Mouse (Mus musculus) embryonic facial prominence, embryonic 14.5 days (tissue): ENCODE data around the gene Aen. TPM values are rescaled to one million over a fixed set of nuclear protein-coding genes. Genes with fewer than 3 reads are reported as not detected.

ENCODE experiments used
- ATAC-seq: fragments of 200-750 bp; cut with Nextera tagmentation; 2 replicates; pipeline ENCODE4 v1.8.0; 2017; ENCODE audit warnings: low read depth, moderate number of reproducible peaks, moderate TSS enrichment
- DNase-seq: peaks from one replicate; pipeline ENCODE4 v3.0.0-alpha.2; 2015; ENCODE audit warnings: low spot score
- H3K27ac ChIP-seq: fragments of 300-500 bp; sonication (generic); replicated peaks from 2 replicates; pipeline ENCODE4 v1.5.1; 2014; ENCODE audit warnings: low read depth, mild to moderate bottlenecking, low read length, moderate library complexity
- H3K27me3 ChIP-seq: fragments of 300-500 bp; sonication (generic); replicated peaks from 2 replicates; pipeline ENCODE4 v1.6.1; 2014; ENCODE audit warnings: low read length; ENCODE audit not compliant: control insufficient read depth, insufficient read depth
- H3K36me3 ChIP-seq: fragments of 300-500 bp; sonication (generic); 2 replicates; pipeline ENCODE4 v1.6.1; 2014; ENCODE audit warnings: low read length, mixed read lengths; ENCODE audit not compliant: control insufficient read depth, insufficient read depth
- H3K4me1 ChIP-seq: fragments of 300-500 bp; sonication (generic); 2 replicates; pipeline ENCODE4 v1.6.1; 2014; ENCODE audit warnings: antibody characterized with exemption, low read length; ENCODE audit not compliant: control insufficient read depth, insufficient read depth
- H3K4me2 ChIP-seq: fragments of 300-500 bp; sonication (generic); 2 replicates; pipeline ENCODE4 v1.6.1; 2014; ENCODE audit warnings: low read depth, mild to moderate bottlenecking, low read length, moderate library complexity, mixed read lengths
- H3K4me3 ChIP-seq: fragments of 300-500 bp; sonication (generic); 2 replicates; pipeline ENCODE4 v1.5.1; 2014; ENCODE audit warnings: low read depth, mild to moderate bottlenecking, low read length
- H3K9ac ChIP-seq: fragments of 300-500 bp; sonication (generic); 2 replicates; pipeline ENCODE4 v1.6.1; 2014; ENCODE audit warnings: low read depth, mild to moderate bottlenecking, low read length, moderate library complexity, mixed read lengths
- H3K9me3 ChIP-seq: fragments of 300-500 bp; sonication (generic); 2 replicates; pipeline ENCODE4 v1.6.1; 2016; ENCODE audit warnings: low read length; ENCODE audit not compliant: control insufficient read depth
- WGBS: fragments of 180-500 bp; shearing (Covaris S2); extraction: QIAGEN DNeasy Blood & Tissue Kit; methylation state at CpG from one replicate; pipeline ENCODE4 v1.1.7; 2014; 5-methylcytosine and 5-hydroxymethylcytosine counted together
- polyA plus RNA-seq: library from polyadenylated mRNA; unstranded; fragments of >200 nt; fragmentation: Nextera tagmentation; extraction: Ambion mirVana; gene quantifications from 2 replicates; pipeline ENCODE4 v1.2.1, GENCODE M21; 2014

The Aen gene
- 31.8 and 32.7 TPM in 2 replicates for polyA plus RNA-seq

DNA sequence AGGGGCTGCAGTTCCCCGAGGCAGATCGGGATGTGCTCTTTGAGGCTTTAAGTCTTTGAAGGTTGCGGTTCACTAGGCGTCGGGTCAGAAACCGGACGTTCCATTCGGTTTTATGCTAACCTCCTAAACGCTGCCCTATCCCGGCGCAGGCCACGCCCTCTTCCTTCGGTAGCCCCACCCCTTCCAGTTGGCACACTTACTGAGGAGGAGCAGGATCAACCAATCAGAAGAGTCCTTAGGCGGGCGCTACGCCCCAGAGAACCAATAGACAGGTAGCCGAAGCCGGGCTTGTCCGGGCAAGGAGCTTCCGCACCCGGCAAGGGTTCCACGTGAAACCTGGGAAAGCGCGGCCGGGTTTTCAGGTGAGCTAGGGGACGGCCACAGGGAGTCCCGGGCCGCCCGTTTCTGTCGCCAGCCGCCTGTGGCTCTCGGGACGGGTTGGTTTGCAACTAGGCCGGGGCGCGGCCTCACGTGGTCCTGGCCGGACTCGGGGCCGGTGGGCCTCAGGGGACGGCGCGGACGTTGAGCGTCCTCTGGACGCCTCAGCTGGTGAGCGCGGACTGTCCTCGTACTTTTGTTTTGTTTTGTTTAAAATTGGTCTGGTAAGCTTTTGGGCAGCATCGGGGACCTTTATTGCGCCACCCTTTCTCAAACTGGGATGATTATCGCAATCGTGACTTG, at the start of gene Aen:
Gene Aen, plus strand, starts transcription at position 202 of the 681 bp plus-strand sequence.
- peak within 1 kb of the TSS; percentile 74 for H3K4me3 ChIP-seq
- H3K4me2 ChIP-seq: peak within 1 kb of the TSS; percentile 75
- peak within 1 kb of the TSS; percentile 70 for H3K9ac ChIP-seq
- ATAC-seq (peak; percentile 99), DNase-seq (peak; percentile 99)
- H3K27me3 ChIP-seq: no peaks in the 10 kb centered on the region
- H3K27ac ChIP-seq: no peak within 1 kb of the TSS
- H3K4me1 ChIP-seq: peaks cover 7% of the 10 kb centered on the region; the same call in 1 of the 2 replicates
- under 1% methylated on average over 46 of the region's 53 CpGs for WGBS
- no peaks in the 10 kb centered on the region for H3K9me3 ChIP-seq
- H3K36me3 ChIP-seq: no peaks in the 10 kb centered on the region

DNA sequence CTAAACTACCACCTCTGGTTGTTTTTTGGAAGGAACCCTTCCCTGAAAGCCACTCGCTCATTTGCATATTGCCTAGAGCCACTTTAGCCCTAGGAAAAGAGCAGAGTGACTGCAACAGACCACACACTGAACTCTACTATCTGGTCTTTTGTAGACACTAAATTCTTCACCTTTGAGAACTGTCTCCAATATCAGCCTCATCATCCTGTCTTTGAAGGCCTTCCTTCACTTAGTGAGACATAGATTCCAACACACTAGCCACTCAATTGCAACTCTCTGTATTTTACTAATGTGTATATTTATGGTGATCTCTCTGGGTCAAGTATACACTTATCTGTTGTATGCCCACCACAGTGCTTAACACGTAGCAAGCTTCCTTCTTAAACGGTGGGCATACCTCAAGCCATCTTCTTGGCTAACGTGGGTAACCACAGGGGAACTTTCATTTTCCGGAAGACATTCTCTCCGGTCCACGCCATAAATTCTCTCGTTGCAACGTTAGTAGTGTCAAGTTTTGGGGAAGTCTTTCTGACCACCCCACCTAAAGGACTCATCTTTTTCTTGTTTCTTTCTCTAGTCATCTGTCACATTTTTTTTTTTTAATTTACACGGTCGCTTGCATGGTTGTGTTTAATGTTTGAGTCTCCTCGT, 49.5 kb upstream of the Aen start:
- H3K27me3 ChIP-seq: no peaks in the 10 kb centered on the region
- peak overlapping the region; percentile 65 for H3K4me2 ChIP-seq
- 38% methylated on average over 12 of the region's 12 CpGs for WGBS
- no peak for ATAC-seq
- H3K9ac ChIP-seq: peak overlapping the region; percentile 89
- H3K9me3 ChIP-seq: no peaks in the 10 kb centered on the region
- peak overlapping the region; percentile 94 for H3K4me3 ChIP-seq
- H3K27ac ChIP-seq: peak overlapping the region; percentile 76; the same call in 1 of the 2 replicates
- peaks cover 8% of the 10 kb centered on the region; the same call in 1 of the 2 replicates for H3K4me1 ChIP-seq
- H3K36me3 ChIP-seq: peaks cover 28% of the 10 kb centered on the region
- DNase-seq: no peak

DNA sequence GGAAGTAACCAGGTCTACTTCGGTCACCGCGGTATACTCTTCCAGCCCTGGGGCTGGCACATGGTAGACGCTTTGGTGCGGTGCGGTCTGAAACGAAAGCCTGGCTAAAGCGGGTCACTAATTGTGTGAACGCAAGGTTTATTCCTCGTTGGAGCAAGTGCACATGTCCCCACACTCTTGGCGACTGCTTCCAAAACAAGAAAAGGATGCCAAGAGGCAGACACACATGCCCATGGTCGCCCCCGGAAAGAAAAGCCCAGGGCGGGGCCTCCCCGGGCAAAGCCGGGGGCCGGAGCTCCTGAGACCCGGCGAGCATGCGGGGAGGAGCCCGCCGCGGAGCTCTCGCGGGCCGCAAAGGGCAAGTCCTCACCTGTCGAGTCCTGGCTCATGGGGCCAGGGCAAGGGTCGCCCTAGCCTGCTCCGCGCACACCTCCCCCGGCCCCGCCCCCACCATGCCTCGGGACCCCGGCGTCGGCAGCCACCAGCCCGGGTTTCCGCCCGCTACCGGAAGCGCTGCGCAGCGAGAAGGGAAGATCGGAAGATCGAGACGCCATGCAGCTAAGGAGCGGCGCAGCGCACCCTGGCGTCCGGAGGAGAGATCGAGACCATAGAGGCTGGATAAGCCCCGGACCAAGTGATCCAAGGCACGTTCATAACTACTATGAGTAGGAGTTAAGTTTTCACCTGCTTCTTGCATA, 48.8 kb upstream of the Aen start, which contains the start of gene Det1:
Gene Det1, minus strand, starts transcription at position 527 of the 698 bp plus-strand sequence.
- H3K36me3 ChIP-seq: peaks cover 22% of the 10 kb centered on the region
- H3K4me2 ChIP-seq: peak within 1 kb of the TSS; percentile 65
- peak; percentile 94 for ATAC-seq
- peak; percentile 95 for DNase-seq
- peak within 1 kb of the TSS; percentile 89 for H3K9ac ChIP-seq
- H3K9me3 ChIP-seq: no peaks in the 10 kb centered on the region
- peaks cover 8% of the 10 kb centered on the region; the same call in 1 of the 2 replicates for H3K4me1 ChIP-seq
- peak within 1 kb of the TSS; percentile 94 for H3K4me3 ChIP-seq
- under 1% methylated on average over 49 of the region's 54 CpGs for WGBS
- H3K27me3 ChIP-seq: no peaks in the 10 kb centered on the region
- H3K27ac ChIP-seq: peak within 1 kb of the TSS; percentile 76

DNA sequence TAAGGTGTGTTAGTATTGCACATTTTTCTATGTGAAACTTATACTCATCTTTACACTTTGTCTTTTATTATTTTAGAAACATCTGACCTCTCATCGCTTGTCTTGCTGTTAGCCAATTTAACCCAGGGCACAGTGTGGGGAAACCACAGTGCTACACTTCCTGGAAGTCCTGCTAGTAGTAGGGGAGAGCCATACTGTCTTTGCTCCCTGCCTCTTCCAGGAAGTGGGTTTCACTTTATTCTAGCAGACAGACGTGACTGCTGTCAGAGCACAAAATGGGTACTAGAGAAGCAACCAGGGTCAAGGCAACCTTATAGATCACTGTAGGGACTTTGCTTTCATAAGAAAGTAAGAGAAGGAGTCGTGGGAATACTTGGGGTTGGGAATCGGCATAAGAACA, 41.6 kb upstream of the Aen start:
- H3K36me3 ChIP-seq: no peaks in the 10 kb centered on the region
- H3K9ac ChIP-seq: no peak overlapping the region
- no peak overlapping the region for H3K4me2 ChIP-seq
- no peak overlapping the region for H3K27ac ChIP-seq
- no peaks in the 10 kb centered on the region for H3K27me3 ChIP-seq
- 68% methylated on average over 4 of the region's 4 CpGs for WGBS
- DNase-seq (no peak), ATAC-seq (no peak)
- H3K4me3 ChIP-seq: no peak overlapping the region
- no peaks in the 10 kb centered on the region for H3K9me3 ChIP-seq
- no peaks in the 10 kb centered on the region for H3K4me1 ChIP-seq

DNA sequence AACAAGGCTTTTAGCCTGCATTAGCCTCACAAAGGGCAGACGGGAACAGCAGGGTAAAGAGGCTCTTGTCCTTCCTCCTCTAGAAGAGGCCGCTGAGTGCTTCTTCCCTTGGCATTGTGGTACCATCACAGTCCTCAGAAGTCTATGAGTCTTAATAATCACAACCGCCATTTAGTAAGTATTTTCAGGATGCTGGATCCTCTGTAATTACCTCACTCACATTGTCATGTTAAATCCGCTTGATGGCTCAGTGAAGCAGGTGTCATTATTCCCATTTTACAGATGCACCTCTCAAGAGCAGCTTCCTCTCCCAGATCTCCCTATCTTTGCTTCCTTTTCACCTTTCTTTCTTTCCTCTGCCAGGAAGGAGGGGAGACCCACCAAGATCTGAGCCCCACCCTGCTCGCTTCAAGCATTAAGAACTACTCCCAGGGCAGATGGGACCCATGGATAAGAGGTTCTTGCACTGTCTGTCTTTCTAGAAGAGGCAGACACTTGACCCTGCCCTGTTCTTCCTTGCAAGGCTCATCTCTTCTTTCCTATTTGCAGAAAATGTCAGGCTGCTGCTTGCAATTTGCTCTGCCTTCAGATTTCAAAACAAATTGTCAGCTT, 40.5 kb upstream of the Aen start:
- no peak for DNase-seq
- Histone ChIP-seq H3K27ac (no peak overlapping the region), H3K9ac (no peak overlapping the region), H3K4me1 (no peaks in the 10 kb centered on the region), H3K36me3 (no peaks in the 10 kb centered on the region), H3K4me3 (no peak overlapping the region), H3K9me3 (no peaks in the 10 kb centered on the region), H3K4me2 (no peak overlapping the region), H3K27me3 (no peaks in the 10 kb centered on the region)
- no peak for ATAC-seq
- 56% methylated on average over 4 of the region's 5 CpGs for whole genome bisulfite sequencing

DNA sequence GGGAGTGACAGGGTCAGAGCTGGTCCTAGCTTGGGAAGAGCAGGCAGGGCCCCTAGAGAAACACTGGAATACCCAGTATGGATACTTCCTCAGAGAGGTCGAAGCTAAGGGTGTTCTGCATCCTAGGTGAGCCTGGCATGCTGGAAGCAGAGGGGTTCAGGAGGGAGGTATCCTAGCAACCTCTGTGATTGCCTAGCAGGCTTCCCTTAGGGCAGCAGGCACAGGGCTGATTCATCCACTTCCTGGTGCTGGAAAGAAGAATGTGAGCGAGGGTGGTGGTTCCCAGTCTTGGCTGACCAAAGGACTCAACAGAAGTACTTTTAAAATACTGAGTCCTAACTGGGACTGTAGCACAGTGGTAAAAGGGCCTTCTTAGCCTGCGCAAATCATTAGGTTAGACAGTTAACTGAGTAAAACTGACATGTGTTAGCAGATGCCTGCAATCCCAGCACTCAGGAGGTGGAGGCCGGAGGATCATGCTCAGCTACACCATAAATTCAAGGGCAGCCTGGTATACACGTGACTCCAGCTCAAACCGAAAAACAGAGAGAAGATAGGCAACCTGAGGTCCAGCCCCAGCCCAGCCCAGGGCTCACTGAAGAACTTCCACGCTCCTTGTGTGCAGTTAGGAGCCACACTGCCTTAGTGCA, 31.7 kb upstream of the Aen start:
- no peak overlapping the region for H3K9ac ChIP-seq
- H3K4me3 ChIP-seq: no peak overlapping the region
- H3K4me2 ChIP-seq: no peak overlapping the region
- H3K36me3 ChIP-seq: no peaks in the 10 kb centered on the region
- no peak for DNase-seq
- ATAC-seq: no peak
- no peak overlapping the region for H3K27ac ChIP-seq
- no peaks in the 10 kb centered on the region for H3K27me3 ChIP-seq
- no peaks in the 10 kb centered on the region for H3K4me1 ChIP-seq
- H3K9me3 ChIP-seq: no peaks in the 10 kb centered on the region
- 68% methylated on average over 7 of the region's 7 CpGs for WGBS

DNA sequence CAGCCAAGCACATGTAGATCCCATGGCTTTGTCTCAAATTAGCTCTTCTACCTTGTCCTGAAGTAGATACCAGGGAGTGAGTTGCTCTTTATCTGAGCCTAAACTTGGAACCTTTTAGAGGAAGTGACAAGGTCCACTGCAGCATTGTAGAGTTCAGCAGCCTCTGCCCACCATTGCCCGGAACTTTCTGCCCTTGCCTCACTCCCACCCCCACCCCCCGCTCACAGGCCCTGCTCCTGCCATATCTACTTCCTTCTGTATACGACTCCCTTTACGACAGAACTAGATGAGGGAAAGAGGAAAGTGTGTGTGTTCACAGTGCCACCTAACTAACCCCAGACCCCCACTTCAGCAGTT, 31.2 kb upstream of the Aen start:
- Histone ChIP-seq H3K27me3 (no peaks in the 10 kb centered on the region), H3K27ac (no peak overlapping the region), H3K9me3 (no peaks in the 10 kb centered on the region), H3K36me3 (no peaks in the 10 kb centered on the region), H3K4me3 (no peak overlapping the region), H3K4me2 (no peak overlapping the region), H3K9ac (no peak overlapping the region), H3K4me1 (no peaks in the 10 kb centered on the region)
- ATAC-seq (no peak), DNase-seq (no peak)
- 69% methylated on average over 4 of the region's 4 CpGs for WGBS
